Mouse (Mus musculus) G1E (cell line): Measurements from ENCODE around the gene Acad12. TPM values are rescaled to one million over a fixed set of nuclear protein-coding genes. Genes with fewer than 3 reads are reported as not detected.
A peak's percentile ranks its signal among the peaks of the same experiment; 100 is the strongest.

ENCODE experiments used
- ATAC-seq: 2 replicates; pipeline ENCODE4 v1.8.0; 2016; ENCODE audit warnings: mild to moderate bottlenecking; ENCODE audit not compliant: insufficient number of reproducible peaks, poor library complexity, low FRiP score, severe bottlenecking; ENCODE audit errors: extremely low read depth
- DNase-seq: peaks from one replicate; pipeline ENCODE4 v3.0.0; 2012; ENCODE audit warnings: low spot score
- H3K27me3 ChIP-seq: 2 replicates; pipeline ENCODE4 v1.6.1; 2012; ENCODE audit warnings: mild to moderate bottlenecking, low read length, inconsistent platforms; ENCODE audit not compliant: insufficient read depth
- H3K36me3 ChIP-seq: replicated peaks from 2 replicates; pipeline ENCODE3; 2012; ENCODE audit warnings: mild to moderate bottlenecking, inconsistent platforms
- H3K4me1 ChIP-seq: 2 replicates; pipeline ENCODE4 v1.6.1; 2012; ENCODE audit warnings: low read depth, low read length, inconsistent platforms, mixed read lengths; ENCODE audit not compliant: insufficient read depth
- H3K4me3 ChIP-seq: 2 replicates; pipeline ENCODE4 v1.5.1; 2012; ENCODE audit warnings: low read depth, mild to moderate bottlenecking, inconsistent platforms, low read length, moderate library complexity, mixed read lengths
- H3K9me3 ChIP-seq: replicated peaks from 2 replicates; pipeline ENCODE4 v1.6.1; 2012; ENCODE audit warnings: inconsistent platforms
- CTCF ChIP-seq: IDR thresholded peaks from 2 replicates; pipeline ENCODE4 v1.5.1; 2012; ENCODE audit warnings: low read depth, low read length, inconsistent platforms, mixed read lengths
- GATA1 ChIP-seq: IDR thresholded peaks from 2 replicates; pipeline ENCODE4 v1.6.1; 2012; ENCODE audit warnings: borderline replicate concordance, low read length, inconsistent platforms, mixed read lengths
- GATA2 ChIP-seq: IDR thresholded peaks from 2 replicates; pipeline ENCODE4 v1.6.1; 2012; ENCODE audit warnings: low read depth, low read length, inconsistent platforms, borderline replicate concordance
- POLR2AphosphoS5 ChIP-seq: IDR thresholded peaks from 2 replicates; pipeline ENCODE4 v1.6.1; 2012; ENCODE audit warnings: low read depth, low read length, inconsistent platforms; ENCODE audit not compliant: insufficient replicate concordance
- TAL1 ChIP-seq: conservative IDR thresholded peaks from 2 replicates; pipeline ENCODE4 v1.6.1; 2012; ENCODE audit warnings: low read depth, low read length, inconsistent platforms, mixed read lengths
- polyA plus RNA-seq: library from polyadenylated mRNA; stranded (reverse); fragments of >175 nt; gene quantifications from 2 replicates; pipeline ENCODE4 v1.2.3, GENCODE M21; 2012
- total RNA-seq, 2 experiments: library from RNA; stranded (forward) in 1 of 2; stranded (reverse) in 1 of 2; fragments of 200-1000 nt in 1 of 2; fragments of >200 nt in 1 of 2; fragmentation: Nextera tagmentation in 1 of 2; gene quantifications; 2 replicates each; pipeline ENCODE4 v1.2.3; 2014 to 2017

The Acad12 gene
- total RNA-seq (2014; fragmentation: Nextera tagmentation) (4.9 and 5.5 TPM in 2 replicates), total RNA-seq (2017) (2.7 and 4.3 TPM in 2 replicates), polyA plus RNA-seq (1.1 and 1.2 TPM in 2 replicates)

DNA sequence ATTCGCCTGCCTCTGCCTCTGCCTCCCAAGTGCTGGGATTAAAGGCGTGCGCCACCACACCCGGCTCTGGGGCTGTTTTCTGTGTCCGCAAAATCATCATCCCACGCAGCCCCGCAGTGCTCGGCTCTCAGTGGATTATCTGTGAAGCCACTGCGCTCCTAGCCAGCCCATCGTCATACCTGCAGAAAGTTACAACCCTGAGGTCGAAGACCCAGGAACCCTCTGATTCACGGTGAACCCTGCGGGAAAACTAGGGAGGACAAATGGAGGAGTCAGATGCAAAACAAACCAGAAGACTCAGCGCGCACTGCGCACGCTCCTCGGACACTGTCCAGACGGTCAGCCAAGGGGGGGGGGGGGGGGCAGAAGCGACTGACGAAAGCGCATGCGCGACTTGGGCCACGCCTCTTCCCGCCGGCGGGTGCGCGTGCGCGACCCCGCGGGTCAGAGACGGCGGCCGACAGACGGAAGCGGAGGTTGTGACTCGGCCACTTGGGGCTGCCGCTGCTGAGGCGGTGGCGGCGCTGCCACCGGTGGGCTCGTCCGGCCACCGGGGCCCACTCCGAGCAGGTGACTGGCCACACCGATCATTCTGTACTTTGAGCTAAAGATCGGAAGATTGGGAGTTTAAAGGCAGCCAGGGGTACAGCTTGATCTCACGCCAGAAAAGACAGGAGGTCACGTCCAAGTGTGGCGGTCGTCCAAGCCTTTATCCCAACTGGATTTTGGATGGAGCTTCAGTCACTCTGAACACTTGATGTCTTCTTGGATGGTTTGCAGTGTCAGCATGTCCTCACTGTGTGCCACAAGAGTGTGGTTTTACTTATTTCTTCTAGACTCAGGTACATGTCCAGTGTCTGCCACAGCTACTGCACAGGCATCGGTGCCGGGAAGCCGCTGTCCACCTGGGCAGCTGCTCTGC lies at the start of gene Acad12:
Gene Acad12 (minus strand): TSS at position 347 of the 922 bp plus-strand sequence.
- ATAC-seq, result peak; percentile 52
- no peak for TF ChIP-seq CTCF
- TF ChIP-seq POLR2AphosphoS5, result no peak
- no peak for TF ChIP-seq TAL1
- Histone ChIP-seq H3K4me1 (peaks cover 19% of the 10 kb centered on the region), H3K36me3 (peaks cover 22% of the 10 kb centered on the region), H3K4me3 (peak within 1 kb of the TSS; percentile 75), H3K27me3 (0 out of 2 replicates have a peak, but pooled peaks cover 3% of the 10 kb centered on the region), H3K9me3 (no peaks in the 10 kb centered on the region)
- DNase-seq, result peak; percentile 89

DNA sequence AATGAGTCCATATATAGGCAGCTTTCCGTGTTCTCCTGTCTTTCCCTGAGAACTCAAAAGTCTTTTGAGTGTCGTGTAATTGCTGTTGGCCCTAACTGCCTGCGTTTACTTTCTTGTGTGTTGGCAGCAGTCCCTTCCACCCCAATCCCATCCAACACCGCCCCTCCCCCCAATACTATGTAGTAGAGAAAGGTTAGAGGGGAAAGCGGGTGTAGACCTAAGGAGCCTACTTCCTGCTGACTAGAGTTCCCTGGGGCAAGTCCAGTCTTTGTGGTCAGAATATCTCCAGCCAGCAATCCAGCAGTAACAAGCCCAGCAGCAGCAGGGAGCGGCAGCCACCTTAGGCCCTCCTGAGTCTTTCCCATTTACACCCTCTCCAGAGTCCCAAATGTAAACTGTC lies 49.7 kb upstream of the Acad12 start:
- no peaks in the 10 kb centered on the region for H3K4me1 ChIP-seq
- DNase-seq, result no peak
- TF ChIP-seq GATA1, result no peak
- no peak for TF ChIP-seq POLR2AphosphoS5
- TF ChIP-seq TAL1, result no peak
- no peak for TF ChIP-seq CTCF
- no peak for TF ChIP-seq GATA2
- no peaks in the 10 kb centered on the region for H3K27me3 ChIP-seq
- H3K4me3 ChIP-seq, result no peak overlapping the region
- ATAC-seq, result no peak
- H3K36me3 ChIP-seq, result peaks cover 89% of the 10 kb centered on the region
- no peaks in the 10 kb centered on the region for H3K9me3 ChIP-seq

- H3K36me3 ChIP-seq, result peaks cover 90% of the 10 kb centered on the region
- peaks cover 2% of the 10 kb centered on the region; the same call in 1 of the 2 replicates for H3K4me1 ChIP-seq
- DNase-seq (no peak), ATAC-seq (no peak)
- no peaks in the 10 kb centered on the region for H3K9me3 ChIP-seq
- no peak overlapping the region for H3K4me3 ChIP-seq
- TF ChIP-seq TAL1 (no peak), POLR2AphosphoS5 (no peak), GATA2 (no peak), GATA1 (no peak), CTCF (no peak)
- no peaks in the 10 kb centered on the region for H3K27me3 ChIP-seq
These were observed 48.3 kb upstream of the Acad12 start for GRCm38 (mm10) chr5:121667067-121667466.

DNA sequence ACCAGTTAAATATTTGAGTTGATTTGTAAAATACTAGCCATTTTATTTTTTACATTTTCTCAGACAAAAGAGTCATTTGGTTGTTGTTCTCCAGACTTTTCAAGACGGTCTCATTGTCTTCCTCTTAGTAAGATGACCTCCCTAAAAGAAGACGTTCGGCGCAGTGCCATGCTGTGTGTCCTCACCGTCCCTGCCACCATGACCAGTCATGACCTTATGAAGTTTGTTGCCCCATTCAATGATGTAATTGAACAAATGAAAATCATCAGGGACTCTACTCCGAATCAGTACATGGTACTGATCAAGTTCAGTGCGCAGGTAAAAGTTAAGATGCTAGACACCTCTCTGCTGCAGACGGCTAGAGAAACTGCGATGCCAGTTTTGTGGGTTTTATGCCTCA lies 46.2 kb upstream of the Acad12 start:
- no peak for ATAC-seq
- Histone ChIP-seq H3K4me3 (no peak overlapping the region), H3K27me3 (no peaks in the 10 kb centered on the region), H3K4me1 (peaks cover 19% of the 10 kb centered on the region), H3K36me3 (peaks cover 79% of the 10 kb centered on the region), H3K9me3 (no peaks in the 10 kb centered on the region)
- DNase-seq, result no peak
- TF ChIP-seq POLR2AphosphoS5 (no peak), CTCF (no peak), TAL1 (no peak), GATA1 (no peak), GATA2 (no peak)

- Histone ChIP-seq H3K27me3 (no peaks in the 10 kb centered on the region), H3K36me3 (peaks cover 72% of the 10 kb centered on the region)
- ATAC-seq, result no peak
These were observed 45.3 kb upstream of the Acad12 start for GRCm38 (mm10) chr5:121664078-121664477.

DNA sequence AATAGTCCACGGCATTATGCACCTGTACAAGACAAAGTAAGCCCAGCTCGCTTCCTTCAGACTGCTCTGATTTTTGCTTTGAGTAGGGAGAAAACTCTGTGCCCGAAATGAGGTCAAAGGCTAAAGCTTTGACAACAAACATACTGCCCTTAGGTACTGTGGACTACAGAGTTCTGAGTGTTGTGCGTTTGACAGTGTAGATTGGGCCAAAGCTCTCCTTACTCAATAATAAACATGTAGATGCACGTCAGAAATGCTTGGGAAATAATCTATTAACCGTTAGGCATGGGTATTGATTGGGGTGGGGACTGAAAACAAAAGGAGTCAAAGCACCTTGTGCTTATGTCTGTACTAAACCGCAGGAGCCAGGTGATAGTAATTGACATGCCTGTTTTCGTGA lies 44.7 kb upstream of the Acad12 start:
- Histone ChIP-seq H3K27me3 (no peaks in the 10 kb centered on the region), H3K9me3 (no peaks in the 10 kb centered on the region), H3K4me3 (no peak overlapping the region), H3K36me3 (peaks cover 66% of the 10 kb centered on the region), H3K4me1 (peaks cover 31% of the 10 kb centered on the region)
- no peak for TF ChIP-seq CTCF
- TF ChIP-seq GATA1, result no peak
- no peak for TF ChIP-seq POLR2AphosphoS5
- no peak for TF ChIP-seq GATA2
- TF ChIP-seq TAL1, result no peak
- ATAC-seq (no peak), DNase-seq (no peak)

More at GRCm38 (mm10) chr5:121664078-121664477, 45.3 kb upstream of the Acad12 start:
- H3K4me1 ChIP-seq, result peaks cover 28% of the 10 kb centered on the region
- no peaks in the 10 kb centered on the region for H3K9me3 ChIP-seq
- no peak overlapping the region for H3K4me3 ChIP-seq
- TF ChIP-seq CTCF (no peak), POLR2AphosphoS5 (no peak), TAL1 (no peak), GATA2 (no peak), GATA1 (no peak)
- DNase-seq, result no peak

GRCm38 (mm10) chr5:121661494-121661893 lies 42.8 kb upstream of the Acad12 start:
- peaks cover 46% of the 10 kb centered on the region for H3K36me3 ChIP-seq
- TF ChIP-seq GATA1 (no peak), POLR2AphosphoS5 (no peak), TAL1 (no peak), CTCF (no peak), GATA2 (no peak)
- H3K4me3 ChIP-seq, result peak overlapping the region; percentile 97
- peaks cover 31% of the 10 kb centered on the region for H3K4me1 ChIP-seq
- no peaks in the 10 kb centered on the region for H3K27me3 ChIP-seq
- H3K9me3 ChIP-seq, result no peaks in the 10 kb centered on the region
- DNase-seq (no peak), ATAC-seq (no peak)
